Mouse (Mus musculus): Measurements from ENCODE around the gene Garem2. TPM values are rescaled to one million over a fixed set of nuclear protein-coding genes. Genes with fewer than 3 reads are reported as not detected.

The Garem2 gene
- total and polyA plus RNA-seq, 2 experiments: not detected

DNA sequence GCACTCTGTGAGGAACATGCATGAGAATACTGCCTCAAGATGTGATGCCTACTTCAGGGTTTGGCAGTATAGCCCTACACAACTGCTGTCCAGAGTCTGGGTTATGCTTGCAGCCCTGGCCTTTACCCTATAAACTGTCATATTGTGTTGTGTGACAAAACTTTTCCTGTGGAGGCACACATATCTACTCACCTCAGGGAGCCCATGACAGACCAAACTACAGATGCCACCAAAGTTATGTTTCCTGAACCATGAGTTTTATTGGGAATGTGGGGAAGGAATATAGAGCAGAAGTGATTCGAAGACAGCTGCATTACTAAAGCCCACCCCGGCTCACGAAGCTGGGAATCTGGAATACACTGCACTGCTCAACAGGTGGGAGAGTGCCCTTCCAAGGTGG lies 1.6 kb upstream of the Garem2 start:
- no peak overlapping the region for H3K4me3 ChIP-seq (ENCODE audit: insufficient read depth, low read depth, low read length)
- H3K79me2 ChIP-seq (ENCODE audit: control insufficient read depth, insufficient read depth, low read length): no peaks in the 10 kb centered on the region
- no peak for TF ChIP-seq CTCF (IDR thresholded peaks at IDR 0.05; ENCODE audit: low read depth, low read length)
- TF ChIP-seq POLR2A (IDR thresholded peaks at IDR 0.05; ENCODE audit: extremely low read depth, insufficient read depth, low read length): no peak
- peaks cover 13% of the 10 kb centered on the region for H3K27me3 ChIP-seq (ENCODE audit: control insufficient read depth, insufficient read depth, low read length)
- no peak overlapping the region for H3K9ac ChIP-seq (ENCODE audit: low read depth, low read length)
- DNase-seq (ENCODE audit: extremely low read depth, low read depth, low spot score): no peak
- peaks cover 2% of the 10 kb centered on the region; the same call in 1 of the 2 replicates for H3K4me1 ChIP-seq (ENCODE audit: control insufficient read depth, insufficient read depth, low read length)
- no peak overlapping the region for H3K27ac ChIP-seq (replicated peaks; ENCODE audit: insufficient read depth, low read depth, low read length)
- H3K36me3 ChIP-seq (ENCODE audit: control insufficient read depth, insufficient read depth, low read length): no peaks in the 10 kb centered on the region
- WGBS: 77% methylated on average over 3 of the region's 3 CpGs

DNA sequence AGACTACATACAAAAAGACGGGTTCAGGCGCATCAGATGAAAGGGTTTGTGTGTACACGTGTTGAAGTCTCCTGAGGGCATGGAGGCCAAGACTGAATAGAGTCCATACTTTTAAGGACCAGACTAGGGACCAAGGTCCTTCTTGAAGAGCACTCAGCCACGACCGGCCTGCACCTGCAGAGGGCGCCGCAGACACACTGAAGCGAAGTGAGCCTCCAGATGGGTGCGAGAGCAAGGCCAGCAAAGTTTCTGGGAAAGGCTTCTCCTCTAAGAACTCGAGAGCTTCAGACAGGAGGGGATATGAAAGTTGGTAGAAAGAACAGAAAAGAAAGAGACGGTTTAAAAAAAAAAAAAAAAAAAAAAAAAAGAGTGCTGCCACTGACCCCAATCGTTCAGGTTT lies 622 bp upstream of the Garem2 start:
- WGBS: 9% methylated on average over 12 of the region's 12 CpGs
- Histone ChIP-seq H3K4me1 (ENCODE audit: control insufficient read depth, insufficient read depth, low read length) (peaks cover 2% of the 10 kb centered on the region; the same call in 1 of the 2 replicates), H3K79me2 (ENCODE audit: control insufficient read depth, insufficient read depth, low read length) (no peaks in the 10 kb centered on the region), H3K36me3 (ENCODE audit: control insufficient read depth, insufficient read depth, low read length) (no peaks in the 10 kb centered on the region), H3K27ac (replicated peaks; ENCODE audit: insufficient read depth, low read depth, low read length) (no peak overlapping the region), H3K9ac (ENCODE audit: low read depth, low read length) (no peak overlapping the region), H3K27me3 (ENCODE audit: control insufficient read depth, insufficient read depth, low read length) (peaks cover 13% of the 10 kb centered on the region), H3K4me3 (ENCODE audit: insufficient read depth, low read depth, low read length) (no peak overlapping the region)
- no peak for DNase-seq (ENCODE audit: extremely low read depth, low read depth, low spot score)
- TF ChIP-seq CTCF (IDR thresholded peaks at IDR 0.05; ENCODE audit: low read depth, low read length) (peak; percentile 83), POLR2A (IDR thresholded peaks at IDR 0.05; ENCODE audit: extremely low read depth, insufficient read depth, low read length) (no peak)

DNA sequence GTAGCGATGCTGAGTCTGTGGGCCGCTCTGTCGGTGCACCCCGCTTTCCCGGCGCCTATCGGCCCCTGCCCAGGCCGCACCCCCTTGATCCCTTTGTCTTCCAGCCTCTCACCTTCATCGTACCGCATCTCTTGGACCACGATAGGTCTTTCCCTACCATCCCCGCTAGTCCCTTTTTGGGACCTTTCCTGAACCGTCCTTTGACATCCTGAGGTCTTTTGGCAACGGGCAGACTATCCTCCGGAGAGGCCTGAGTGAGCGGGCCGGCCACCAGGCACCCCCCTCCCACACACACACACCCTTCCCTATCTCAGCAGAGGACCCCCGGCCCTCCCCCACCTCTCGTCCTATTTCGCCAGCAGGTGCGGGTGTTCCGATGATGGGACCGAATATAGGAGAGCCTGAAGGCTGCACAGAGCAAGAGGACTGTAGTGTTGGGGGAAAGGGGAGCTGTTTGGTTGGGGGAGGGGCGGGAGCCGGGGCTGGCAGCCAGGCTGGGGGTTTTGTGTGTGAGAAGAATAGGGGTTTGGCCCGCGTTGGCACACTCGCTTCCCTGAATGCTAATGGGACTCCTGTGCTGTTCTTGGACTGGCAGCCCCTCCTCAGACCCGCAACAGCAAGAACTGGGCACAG lies 823 bp downstream of the Garem2 start, which contains the start of gene 3110082J24Rik:
Gene 3110082J24Rik, minus strand, starts transcription at position 419 of the 633 bp plus-strand sequence.
- TF ChIP-seq CTCF (IDR thresholded peaks at IDR 0.05; ENCODE audit: low read depth, low read length) (no peak), POLR2A (IDR thresholded peaks at IDR 0.05; ENCODE audit: extremely low read depth, insufficient read depth, low read length) (no peak)
- no peak for DNase-seq (ENCODE audit: extremely low read depth, low read depth, low spot score)
- H3K27me3 ChIP-seq (ENCODE audit: control insufficient read depth, insufficient read depth, low read length): peaks cover 13% of the 10 kb centered on the region
- 9% methylated on average over 29 of the region's 29 CpGs for WGBS
- H3K4me1 ChIP-seq (ENCODE audit: control insufficient read depth, insufficient read depth, low read length): peaks cover 2% of the 10 kb centered on the region; the same call in 1 of the 2 replicates
- H3K4me3 ChIP-seq (ENCODE audit: insufficient read depth, low read depth, low read length): no peak within 1 kb of the TSS
- H3K27ac ChIP-seq (replicated peaks; ENCODE audit: insufficient read depth, low read depth, low read length): no peak within 1 kb of the TSS
- no peaks in the 10 kb centered on the region for H3K36me3 ChIP-seq (ENCODE audit: control insufficient read depth, insufficient read depth, low read length)
- H3K9ac ChIP-seq (ENCODE audit: low read depth, low read length): no peak within 1 kb of the TSS
- H3K79me2 ChIP-seq (ENCODE audit: control insufficient read depth, insufficient read depth, low read length): no peaks in the 10 kb centered on the region

DNA sequence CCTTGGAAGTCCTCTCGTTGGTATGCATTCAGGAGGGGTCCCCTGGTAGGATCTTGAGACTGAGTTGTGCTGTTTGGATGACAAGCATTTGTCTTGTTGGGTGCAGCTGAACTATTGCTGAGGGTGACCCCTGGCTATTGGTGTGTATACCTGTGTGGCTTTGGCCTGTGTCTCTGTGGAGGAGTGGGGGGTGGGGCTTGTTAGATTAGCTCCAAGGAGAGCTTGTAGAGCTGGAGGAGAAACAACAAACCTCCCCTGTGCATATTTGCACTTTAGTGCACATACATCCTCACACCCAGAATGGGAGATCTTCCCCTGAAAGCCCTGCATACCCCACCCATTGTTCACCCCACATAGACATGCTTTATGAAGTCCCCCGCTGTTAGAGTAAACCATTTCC lies 1.8 kb downstream of the Garem2 start:
- TF ChIP-seq POLR2A (IDR thresholded peaks at IDR 0.05; ENCODE audit: extremely low read depth, insufficient read depth, low read length): no peak
- H3K79me2 ChIP-seq (ENCODE audit: control insufficient read depth, insufficient read depth, low read length): no peaks in the 10 kb centered on the region
- DNase-seq (ENCODE audit: extremely low read depth, low read depth, low spot score): no peak
- H3K27me3 ChIP-seq (ENCODE audit: control insufficient read depth, insufficient read depth, low read length): peaks cover 13% of the 10 kb centered on the region
- H3K9ac ChIP-seq (ENCODE audit: low read depth, low read length): no peak overlapping the region
- H3K4me1 ChIP-seq (ENCODE audit: control insufficient read depth, insufficient read depth, low read length): peaks cover 2% of the 10 kb centered on the region; the same call in 1 of the 2 replicates
- WGBS: 76% methylated on average over 2 of the region's 2 CpGs
- no peak overlapping the region for H3K27ac ChIP-seq (replicated peaks; ENCODE audit: insufficient read depth, low read depth, low read length)
- no peaks in the 10 kb centered on the region for H3K36me3 ChIP-seq (ENCODE audit: control insufficient read depth, insufficient read depth, low read length)
- no peak overlapping the region for H3K4me3 ChIP-seq (ENCODE audit: insufficient read depth, low read depth, low read length)

DNA sequence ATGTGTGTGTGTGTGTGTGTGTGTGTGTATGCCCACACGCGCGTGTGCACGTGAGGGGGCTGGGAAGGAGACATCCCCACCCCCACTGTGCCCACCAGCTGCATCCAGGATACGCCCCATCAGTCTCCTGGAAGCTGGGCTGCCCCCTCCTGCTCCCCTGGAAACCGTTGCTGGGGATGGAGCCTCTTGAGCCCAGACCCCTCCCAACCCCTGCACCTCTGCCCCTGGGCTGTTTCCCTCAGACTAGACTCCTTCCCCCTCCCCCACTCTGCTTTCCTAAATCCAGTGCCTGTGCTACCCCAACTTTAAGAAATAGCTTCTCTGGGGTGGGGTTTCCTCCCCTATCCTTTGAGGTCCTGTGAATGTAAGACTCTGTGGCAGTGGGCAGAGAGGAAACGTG lies 2.2 kb downstream of the Garem2 start:
- Histone ChIP-seq H3K79me2 (ENCODE audit: control insufficient read depth, insufficient read depth, low read length) (no peaks in the 10 kb centered on the region), H3K4me1 (ENCODE audit: control insufficient read depth, insufficient read depth, low read length) (peaks cover 2% of the 10 kb centered on the region; the same call in 1 of the 2 replicates), H3K9ac (ENCODE audit: low read depth, low read length) (no peak overlapping the region), H3K27ac (replicated peaks; ENCODE audit: insufficient read depth, low read depth, low read length) (no peak overlapping the region), H3K4me3 (ENCODE audit: insufficient read depth, low read depth, low read length) (no peak overlapping the region), H3K36me3 (ENCODE audit: control insufficient read depth, insufficient read depth, low read length) (no peaks in the 10 kb centered on the region), H3K27me3 (ENCODE audit: control insufficient read depth, insufficient read depth, low read length) (peaks cover 13% of the 10 kb centered on the region)
- TF ChIP-seq CTCF (IDR thresholded peaks at IDR 0.05; ENCODE audit: low read depth, low read length): no peak
- 53% methylated on average over 7 of the region's 7 CpGs for WGBS
- no peak for DNase-seq (ENCODE audit: extremely low read depth, low read depth, low spot score)

DNA sequence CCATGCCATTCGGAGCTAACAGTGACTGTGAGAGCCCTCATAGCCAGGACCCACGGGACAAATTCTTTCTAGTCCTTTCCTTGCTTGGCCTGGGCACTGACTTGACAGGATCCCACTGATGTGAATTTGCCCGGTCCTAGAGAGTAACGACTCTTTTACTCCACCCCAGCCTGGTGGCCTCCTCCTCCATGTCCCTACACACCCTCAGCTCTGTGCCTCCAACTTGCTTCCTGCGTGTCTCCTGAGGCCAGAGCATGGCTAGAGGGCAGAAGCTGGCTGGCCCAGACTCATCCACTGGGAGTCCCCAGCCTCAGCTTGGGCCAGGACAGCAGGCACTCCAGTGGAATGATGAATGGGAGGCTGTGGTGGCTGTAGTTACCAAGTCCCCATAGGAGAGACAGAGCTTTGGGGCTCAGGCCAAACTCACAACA lies 2.7 kb downstream of the Garem2 start:
- 48% methylated on average over 5 of the region's 5 CpGs for WGBS
- no peak for DNase-seq (ENCODE audit: extremely low read depth, low read depth, low spot score)

More for the DNA sequence above, 2.7 kb downstream of the Garem2 start:
- H3K36me3 ChIP-seq (ENCODE audit: control insufficient read depth, insufficient read depth, low read length): no peaks in the 10 kb centered on the region
- H3K79me2 ChIP-seq (ENCODE audit: control insufficient read depth, insufficient read depth, low read length): no peaks in the 10 kb centered on the region
- peaks cover 2% of the 10 kb centered on the region; the same call in 1 of the 2 replicates for H3K4me1 ChIP-seq (ENCODE audit: control insufficient read depth, insufficient read depth, low read length)
- H3K9ac ChIP-seq (ENCODE audit: low read depth, low read length): no peak overlapping the region
- H3K27ac ChIP-seq (replicated peaks; ENCODE audit: insufficient read depth, low read depth, low read length): no peak overlapping the region
- TF ChIP-seq POLR2A (IDR thresholded peaks at IDR 0.05; ENCODE audit: extremely low read depth, insufficient read depth, low read length) (no peak), CTCF (IDR thresholded peaks at IDR 0.05; ENCODE audit: low read depth, low read length) (no peak)
- H3K27me3 ChIP-seq (ENCODE audit: control insufficient read depth, insufficient read depth, low read length): peaks cover 13% of the 10 kb centered on the region
- H3K4me3 ChIP-seq (ENCODE audit: insufficient read depth, low read depth, low read length): no peak overlapping the region
